Mouse (Mus musculus) spleen, adult 12 weeks (tissue): ENCODE results near the gene 4833420G17Rik.
"Not testable (repeated sequence)": the region's sequence is repeated elsewhere in the genome, so short reads cannot be mapped to it uniquely, and the experiment has no call there.

Source experiments
- DNase-seq: peaks from one replicate; pipeline ENCODE4 v3.0.0; 2022; ENCODE audit warnings: low spot score

The 4833420G17Rik gene

GRCm38 (mm10) chr13:119462596-119463560 lies at the start of gene 4833420G17Rik:
Gene 4833420G17Rik, plus strand, starts transcription at chr13:119462768.
- DNase-seq, result peak; percentile 81

GRCm38 (mm10) chr13:119413026-119413425 lies 49.5 kb upstream of the 4833420G17Rik start:
- DNase-seq, result no peak

GRCm38 (mm10) chr13:119418479-119418878 lies 44.1 kb upstream of the 4833420G17Rik start:
- DNase-seq, result no peak

- DNase-seq, result no peak
These were observed 32.4 kb upstream of the 4833420G17Rik start for GRCm38 (mm10) chr13:119430164-119430563.

GRCm38 (mm10) chr13:119432041-119432440 lies 30.5 kb upstream of the 4833420G17Rik start:
- no peak for DNase-seq

- no peak for DNase-seq
These were observed 28.2 kb upstream of the 4833420G17Rik start for GRCm38 (mm10) chr13:119434359-119434758.

- no peak for DNase-seq
These were observed 20.3 kb upstream of the 4833420G17Rik start for GRCm38 (mm10) chr13:119442244-119442643.

- no peak for DNase-seq
These were observed 9.0 kb upstream of the 4833420G17Rik start for GRCm38 (mm10) chr13:119453563-119453962.

- no peak for DNase-seq
These were observed 7.5 kb upstream of the 4833420G17Rik start for GRCm38 (mm10) chr13:119455082-119455481.

- DNase-seq, result no peak
These were observed 6.2 kb upstream of the 4833420G17Rik start for GRCm38 (mm10) chr13:119456342-119456741.

- no peak for DNase-seq
These were observed 520 bp upstream of the 4833420G17Rik start for GRCm38 (mm10) chr13:119461900-119462595.

- DNase-seq, result no peak
These were observed 14.1 kb downstream of the 4833420G17Rik start for GRCm38 (mm10) chr13:119476631-119477030.

GRCm38 (mm10) chr13:119477789-119478188 lies 15.2 kb downstream of the 4833420G17Rik start:
- DNase-seq, result no peak

GRCm38 (mm10) chr13:119487354-119487753 lies 24.8 kb downstream of the 4833420G17Rik start:
- DNase-seq, result no peak

- no peak for DNase-seq
These were observed 25.5 kb downstream of the 4833420G17Rik start, which contains the start of the genes Tmem267 and 3110070M22Rik for GRCm38 (mm10) chr13:119487880-119488580. Gene Tmem267, plus strand, starts transcription at chr13:119488039. Gene 3110070M22Rik, minus strand, starts transcription at chr13:119488383.

- DNase-seq, result not testable (repeated sequence)
These were observed 29.5 kb downstream of the 4833420G17Rik start for GRCm38 (mm10) chr13:119492083-119492482.

- not testable (repeated sequence) for DNase-seq
These were observed 32.4 kb downstream of the 4833420G17Rik start for GRCm38 (mm10) chr13:119494938-119495337.
